Mouse (Mus musculus) left cerebral cortex, postnatal 25 days (tissue): ENCODE measurements at regions not wholly inside any gene's neighbourhood (a gene's known extent, or its start where the extent isn't known, plus 50 kb on each side); places are given as distances from the start of the nearest gene placed in this dataset.

Source experiments
- DNase-seq, 2 experiments: peaks; one replicate each; pipeline ENCODE4 v3.0.0; 2022; ENCODE audit warnings: low spot score in 2 of 2, mixed read lengths in 1 of 2
- intact Hi-C: fragments of 180-260 bp; cut with DNase I; formaldehyde crosslinking; loops from one replicate; pipeline ENCODE4 v1.15.1; 2025

GRCm38 (mm10) chr9:23856319-23856718 lies 241.5 kb upstream of the Npsr1 start:
- peak in 1 of 2 experiments; percentile 54 for DNase-seq
- intact Hi-C loops, result loop anchor here (5.0 to 10.0 kb wide), 3 partner anchors 96 to 362 kb away; no protein-coding TSS in a partner anchor
